Mouse (Mus musculus) lung, embryonic 14.5 days (tissue): ENCODE measurements around the gene Polr2h. TPM values are rescaled to one million over a fixed set of nuclear protein-coding genes. Genes with fewer than 3 reads are reported as not detected.

Experiments used
- ATAC-seq: fragments of 200-750 bp; cut with Nextera tagmentation; 2 replicates; pipeline ENCODE4 v1.8.0; 2017; ENCODE audit warnings: mild to moderate bottlenecking, moderate TSS enrichment, moderate library complexity; ENCODE audit not compliant: insufficient read depth
- DNase-seq: peaks from one replicate; pipeline ENCODE4 v3.0.0-alpha.2; 2015
- H3K27ac ChIP-seq: fragments of 300-500 bp; sonication (generic); 2 replicates; pipeline ENCODE4 v1.5.1; 2014; ENCODE audit warnings: low read depth, mild to moderate bottlenecking, moderate library complexity
- H3K27me3 ChIP-seq: fragments of 300-500 bp; sonication (generic); 2 replicates; pipeline ENCODE4 v1.6.1; 2014; ENCODE audit warnings: low read length, control low read depth; ENCODE audit not compliant: insufficient read depth
- H3K36me3 ChIP-seq: fragments of 300-500 bp; sonication (generic); 2 replicates; pipeline ENCODE4 v1.6.1; 2014; ENCODE audit warnings: control low read depth; ENCODE audit not compliant: insufficient read depth
- H3K4me1 ChIP-seq: fragments of 300-500 bp; sonication (generic); 2 replicates; pipeline ENCODE4 v1.6.1; 2014; ENCODE audit warnings: antibody characterized with exemption, control low read depth; ENCODE audit not compliant: insufficient read depth
- H3K4me2 ChIP-seq: fragments of 300-500 bp; sonication (generic); 2 replicates; pipeline ENCODE4 v1.6.1; 2014; ENCODE audit warnings: mild to moderate bottlenecking
- H3K4me3 ChIP-seq: fragments of 300-500 bp; sonication (generic); 2 replicates; pipeline ENCODE4 v1.5.1; 2014; ENCODE audit warnings: low read depth, low read length
- H3K9ac ChIP-seq: fragments of 300-500 bp; sonication (generic); 2 replicates; pipeline ENCODE4 v1.6.1; 2014
- H3K9me3 ChIP-seq: fragments of 300-500 bp; sonication (generic); 2 replicates; pipeline ENCODE4 v1.6.1; 2016; ENCODE audit warnings: low read depth, low read length, control low read depth
- CTCF ChIP-seq: IDR thresholded peaks from 2 replicates; pipeline ENCODE4 v1.5.1; 2016; ENCODE audit warnings: antibody characterized with exemption, low read depth
- WGBS: fragments of 180-500 bp; shearing (Covaris S2); extraction: QIAGEN DNeasy Blood & Tissue Kit; methylation state at CpG from one replicate; pipeline ENCODE4 v1.1.7; 2014; 5-methylcytosine and 5-hydroxymethylcytosine counted together
- polyA plus RNA-seq: library from polyadenylated mRNA; unstranded; fragments of >200 nt; fragmentation: Nextera tagmentation; extraction: Ambion mirVana; gene quantifications from 2 replicates; pipeline ENCODE4 v1.2.1, GENCODE M21; 2014

Polr2h gene
- polyA plus RNA-seq, 1 experiment from 2014 or later = 114 TPM

DNA sequence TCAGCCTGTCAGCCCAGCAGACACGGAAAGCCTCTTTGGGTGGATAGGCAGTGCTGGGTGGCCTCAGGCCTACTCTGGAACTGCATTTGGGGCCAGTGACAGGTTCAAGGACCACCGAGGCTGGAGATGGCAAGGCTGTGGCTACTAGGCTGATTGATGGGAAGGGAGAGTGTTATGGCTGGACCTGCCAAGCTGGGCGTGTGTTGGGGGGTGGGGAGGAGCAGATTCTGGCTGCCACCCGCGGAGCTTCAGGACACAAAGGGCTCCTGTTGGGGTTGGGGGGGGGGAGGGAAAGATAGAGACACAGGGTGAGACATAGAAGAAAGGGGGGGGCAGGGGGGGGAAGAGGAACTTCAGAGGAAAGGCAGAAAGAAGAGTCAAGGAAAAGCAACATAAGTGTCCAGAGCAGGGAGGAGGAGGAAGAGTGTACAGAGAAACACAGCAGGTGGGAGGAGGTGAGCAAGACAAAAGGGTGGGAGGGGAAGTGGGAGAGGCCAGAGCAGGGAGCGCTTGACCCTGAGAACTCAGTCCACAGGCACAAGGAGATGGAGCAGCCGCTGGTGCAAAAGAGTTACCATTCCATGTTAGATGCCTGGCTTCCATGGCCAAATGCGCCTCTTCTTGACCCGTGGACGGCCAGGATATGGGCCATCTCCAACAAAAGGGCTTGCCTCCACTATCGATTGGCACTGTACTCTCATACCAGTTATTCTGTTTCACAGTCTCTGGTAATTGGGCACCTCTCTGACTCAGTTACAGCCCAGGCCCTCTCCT lies 3.0 kb upstream of the Polr2h start:
- WGBS = 34% methylated on average over 11 of the region's 11 CpGs
- Histone ChIP-seq H3K27ac (no peak overlapping the region), H3K9ac (no peak overlapping the region; the same call in 1 of the 2 replicates), H3K27me3 (no peaks in the 10 kb centered on the region), H3K36me3 (peaks cover 22% of the 10 kb centered on the region), H3K4me3 (peak overlapping the region; percentile 61), H3K4me2 (peak overlapping the region; percentile 89), H3K9me3 (no peaks in the 10 kb centered on the region), H3K4me1 (peaks cover 9% of the 10 kb centered on the region)
- DNase-seq (no peak), ATAC-seq (no peak)
- TF ChIP-seq CTCF = no peak

DNA sequence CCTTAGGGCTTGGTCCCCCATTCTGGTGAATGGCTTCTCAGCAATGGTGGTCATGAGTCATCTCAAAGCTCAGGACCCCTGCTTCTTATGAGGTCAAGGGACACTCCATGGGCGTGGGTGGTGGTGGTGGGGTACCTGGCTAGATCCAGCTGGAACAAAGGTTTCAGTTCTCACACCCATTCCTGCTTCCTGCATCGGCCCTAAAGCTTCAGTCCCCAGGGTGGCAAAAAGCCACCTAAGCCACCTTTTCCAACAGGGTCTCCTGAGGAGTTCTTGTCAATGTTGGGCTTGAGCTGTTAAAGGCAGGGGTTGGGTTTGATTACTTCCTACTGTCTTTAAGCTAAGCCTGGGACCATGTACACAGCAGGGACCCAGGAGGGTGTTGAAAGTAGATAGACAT lies 2.3 kb upstream of the Polr2h start:
- peak overlapping the region; percentile 67 for H3K9ac ChIP-seq
- ATAC-seq (no peak), DNase-seq (no peak)
- no peaks in the 10 kb centered on the region for H3K9me3 ChIP-seq
- no peak for TF ChIP-seq CTCF
- peaks cover 23% of the 10 kb centered on the region for H3K36me3 ChIP-seq
- no peak overlapping the region for H3K27ac ChIP-seq
- H3K4me1 ChIP-seq = peaks cover 9% of the 10 kb centered on the region
- WGBS = 61% methylated on average over 2 of the region's 2 CpGs
- no peaks in the 10 kb centered on the region for H3K27me3 ChIP-seq
- H3K4me2 ChIP-seq = peak overlapping the region; percentile 89
- H3K4me3 ChIP-seq = peak overlapping the region; percentile 61

GRCm38 (mm10) chr16:20715566-20715965 lies 1.9 kb upstream of the Polr2h start:
- no peak for ATAC-seq
- no peak for DNase-seq
- peaks cover 25% of the 10 kb centered on the region for H3K36me3 ChIP-seq
- peak overlapping the region; percentile 67 for H3K9ac ChIP-seq
- no peaks in the 10 kb centered on the region for H3K27me3 ChIP-seq
- 2% methylated on average over 12 of the region's 12 CpGs for WGBS
- no peaks in the 10 kb centered on the region for H3K9me3 ChIP-seq
- peak overlapping the region; percentile 89 for H3K4me2 ChIP-seq
- H3K4me3 ChIP-seq = peak overlapping the region; percentile 61
- peaks cover 9% of the 10 kb centered on the region for H3K4me1 ChIP-seq
- peak overlapping the region; percentile 97 for H3K27ac ChIP-seq
- no peak for TF ChIP-seq CTCF

DNA sequence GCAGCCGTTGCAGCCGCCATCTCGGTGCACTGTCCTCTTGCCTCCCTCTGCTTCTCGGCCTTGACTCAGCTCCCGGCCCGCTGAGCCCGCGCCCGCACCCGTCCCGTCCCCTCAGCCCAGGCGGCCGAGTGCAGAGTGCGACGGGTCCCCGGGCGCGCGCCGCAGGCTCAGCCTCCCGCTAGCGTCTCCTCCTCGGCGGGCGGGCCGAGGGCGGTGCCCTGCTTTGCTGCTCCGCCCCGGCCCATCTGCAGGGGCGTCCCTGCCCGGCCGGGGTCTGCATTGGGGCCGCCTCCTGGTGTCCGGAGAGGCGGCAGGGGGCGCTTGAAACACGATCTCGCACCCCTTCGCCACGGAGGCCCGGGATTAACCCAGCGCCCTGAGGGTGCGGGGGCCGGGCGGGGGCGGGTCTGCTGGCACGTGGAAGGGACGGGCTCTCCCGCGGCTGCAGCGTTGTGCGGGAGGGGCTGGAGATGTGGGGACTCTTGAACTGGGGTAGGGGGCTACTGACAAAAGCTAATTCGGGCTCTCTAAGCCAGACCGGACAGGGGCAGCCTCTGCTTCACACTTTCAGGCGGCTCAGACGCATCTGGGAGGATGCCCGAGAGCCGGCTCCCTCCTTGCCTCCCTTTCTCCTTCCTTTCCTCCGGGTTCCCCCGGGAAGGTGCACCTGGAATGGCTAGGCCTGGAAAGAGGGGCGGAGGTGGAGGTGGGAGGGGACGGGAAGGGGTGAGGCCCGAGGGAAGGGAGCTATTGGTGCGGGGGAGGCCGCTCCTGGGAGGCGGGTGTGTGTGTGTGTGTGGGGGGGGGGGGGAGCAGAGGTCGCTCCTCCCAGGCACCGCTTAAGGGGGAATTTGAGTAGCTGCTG lies 1.3 kb upstream of the Polr2h start:
- DNase-seq = peak; percentile 95
- Histone ChIP-seq H3K36me3 (peaks cover 27% of the 10 kb centered on the region), H3K9me3 (no peaks in the 10 kb centered on the region), H3K9ac (peak overlapping the region; percentile 67), H3K4me1 (peaks cover 9% of the 10 kb centered on the region), H3K27ac (peak overlapping the region; percentile 97), H3K4me2 (peak overlapping the region; percentile 89), H3K4me3 (peak overlapping the region; percentile 61), H3K27me3 (no peaks in the 10 kb centered on the region)
- peak; percentile 45 for TF ChIP-seq CTCF
- ATAC-seq = peak; percentile 86
- under 1% methylated on average over 66 of the region's 68 CpGs for WGBS

GRCm38 (mm10) chr16:20716841-20717180 lies 654 bp upstream of the Polr2h start:
- peak overlapping the region; percentile 61 for H3K4me3 ChIP-seq
- H3K27ac ChIP-seq = peak overlapping the region; percentile 97
- peaks cover 9% of the 10 kb centered on the region for H3K4me1 ChIP-seq
- H3K9me3 ChIP-seq = no peaks in the 10 kb centered on the region
- ATAC-seq (no peak; the same call in 1 of the 2 replicates), DNase-seq (no peak)
- WGBS = 2% methylated on average over 8 of the region's 8 CpGs
- H3K36me3 ChIP-seq = peaks cover 31% of the 10 kb centered on the region
- no peak; the same call in 1 of the 2 replicates for TF ChIP-seq CTCF
- peak overlapping the region; percentile 67 for H3K9ac ChIP-seq
- H3K4me2 ChIP-seq = peak overlapping the region; percentile 89
- H3K27me3 ChIP-seq = no peaks in the 10 kb centered on the region

DNA sequence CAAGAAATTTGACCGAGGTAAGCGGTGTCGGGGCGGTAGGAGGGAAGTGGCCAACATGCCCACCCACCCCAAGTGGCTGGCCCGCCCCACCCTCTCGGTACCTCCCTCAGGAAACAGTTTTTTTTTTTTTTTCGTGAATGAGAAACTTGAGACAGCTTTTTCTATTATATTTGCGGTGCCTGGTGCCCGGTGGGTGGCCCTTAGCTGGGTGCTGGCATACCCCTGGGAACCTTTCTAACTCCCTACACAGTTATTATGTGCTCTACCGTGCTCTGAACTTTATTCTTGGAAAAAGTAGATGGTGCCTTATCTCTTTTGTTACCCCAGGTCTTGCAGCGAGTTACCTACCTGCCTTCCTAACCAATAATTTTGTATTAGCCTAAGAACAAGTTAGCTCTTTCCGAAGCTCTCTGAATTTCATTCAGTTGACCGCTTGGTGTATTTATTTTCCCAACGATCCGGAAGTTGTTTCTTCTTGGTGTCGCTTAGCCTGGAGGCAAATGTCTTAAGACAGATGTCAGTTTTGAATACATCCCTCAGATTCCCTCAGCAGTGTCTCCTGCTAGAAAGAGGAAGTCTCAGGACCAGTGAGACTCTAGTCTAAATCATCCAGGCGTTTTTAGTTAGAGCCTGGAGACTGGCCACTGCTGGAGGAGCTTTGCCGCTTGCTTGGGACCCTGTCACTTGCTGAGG lies 659 bp downstream of the Polr2h start:
- ATAC-seq (peak; percentile 18), DNase-seq (peak; percentile 40)
- Histone ChIP-seq H3K9ac (peak overlapping the region; percentile 67), H3K36me3 (peaks cover 29% of the 10 kb centered on the region), H3K27ac (peak overlapping the region; percentile 97), H3K4me2 (peak overlapping the region; percentile 89), H3K9me3 (no peaks in the 10 kb centered on the region), H3K4me1 (peaks cover 9% of the 10 kb centered on the region), H3K27me3 (no peaks in the 10 kb centered on the region), H3K4me3 (peak overlapping the region; percentile 61)
- WGBS = 2% methylated on average over 18 of the region's 18 CpGs
- no peak for TF ChIP-seq CTCF

- ATAC-seq (no peak), DNase-seq (no peak)
- no peak for TF ChIP-seq CTCF
- Histone ChIP-seq H3K4me1 (no peaks in the 10 kb centered on the region), H3K9ac (no peak overlapping the region), H3K27ac (no peak overlapping the region), H3K36me3 (peaks cover 29% of the 10 kb centered on the region), H3K27me3 (no peaks in the 10 kb centered on the region), H3K9me3 (no peaks in the 10 kb centered on the region), H3K4me2 (no peak overlapping the region), H3K4me3 (no peak overlapping the region)
- WGBS = 70% methylated on average over 10 of the region's 10 CpGs
These were observed 4.3 kb downstream of the Polr2h start for GRCm38 (mm10) chr16:20721808-20722207.
